Mouse (Mus musculus): ENCODE data around the gene Ccdc102a.

DNA sequence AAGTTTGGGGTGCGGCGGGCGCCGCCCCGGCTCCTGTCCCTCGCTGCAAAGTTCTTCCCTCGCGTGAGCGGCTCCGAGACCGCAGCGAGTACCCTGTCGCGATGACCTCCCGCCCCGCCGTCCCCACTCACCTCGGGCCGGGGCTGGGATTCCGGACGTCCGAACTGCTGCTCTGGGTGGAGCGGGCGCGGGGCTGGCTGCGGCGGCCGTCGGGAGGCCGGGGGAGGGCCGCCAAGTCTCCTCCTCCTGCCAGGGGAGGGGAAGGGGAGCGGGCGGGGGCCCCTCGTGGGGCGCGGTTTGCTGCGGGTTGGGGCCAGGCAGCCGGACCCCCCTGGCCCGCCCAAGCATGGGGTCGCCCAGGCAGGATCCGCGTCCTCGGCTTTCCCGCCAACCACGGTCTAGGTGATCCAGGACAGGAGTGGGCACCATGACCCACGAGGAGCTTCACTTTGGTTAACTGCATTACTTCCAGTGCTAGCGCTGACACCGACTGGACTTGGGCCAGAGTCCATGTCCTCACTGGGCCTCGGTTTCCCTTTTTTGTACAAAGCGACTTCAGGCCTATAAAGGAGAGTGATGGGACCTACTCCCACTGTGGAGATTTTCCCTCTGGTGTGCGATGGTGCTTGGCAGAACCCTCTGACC is at the start of gene Ccdc102a:
- TF ChIP-seq CTCF (IDR thresholded peaks at IDR 0.05) (no peak), EP300 (IDR thresholded peaks at IDR 0.05) (no peak)
